Mouse (Mus musculus) heart, embryonic 12.5 days (tissue): ENCODE results near the gene B630019K06Rik. TPM values are rescaled to one million over a fixed set of nuclear protein-coding genes. Genes with fewer than 3 reads are reported as not detected.
"Not testable (repeated sequence)": the region's sequence is repeated elsewhere in the genome, so short reads cannot be mapped to it uniquely, and the experiment has no call there.

Experiments
- ATAC-seq: fragments of 200-750 bp; cut with Nextera tagmentation; 2 replicates; pipeline ENCODE4 v1.8.0; 2017; ENCODE audit warnings: moderate TSS enrichment, moderate library complexity; ENCODE audit not compliant: insufficient number of reproducible peaks, low FRiP score
- H3K27ac ChIP-seq: fragments of 300-500 bp; sonication (generic); 2 replicates; pipeline ENCODE4 v1.5.1; 2016; ENCODE audit warnings: mild to moderate bottlenecking, moderate library complexity; ENCODE audit not compliant: poor library complexity, severe bottlenecking
- H3K27me3 ChIP-seq: fragments of 300-500 bp; sonication (generic); replicated peaks from 2 replicates; pipeline ENCODE4 v1.6.1; 2016; ENCODE audit warnings: mild to moderate bottlenecking, moderate library complexity
- H3K36me3 ChIP-seq: fragments of 300-500 bp; sonication (generic); 2 replicates; pipeline ENCODE4 v1.6.1; 2016; ENCODE audit warnings: mild to moderate bottlenecking, moderate library complexity
- H3K4me1 ChIP-seq: fragments of 300-500 bp; sonication (generic); replicated peaks from 2 replicates; pipeline ENCODE4 v1.6.1; 2016; ENCODE audit warnings: mild to moderate bottlenecking
- H3K4me2 ChIP-seq: fragments of 300-500 bp; sonication (generic); 2 replicates; pipeline ENCODE4 v1.6.1; 2016; ENCODE audit warnings: mild to moderate bottlenecking, moderate library complexity
- H3K4me3 ChIP-seq: fragments of 300-500 bp; sonication (generic); 2 replicates; pipeline ENCODE4 v1.5.1; 2016; ENCODE audit warnings: mild to moderate bottlenecking
- H3K9ac ChIP-seq: fragments of 300-500 bp; sonication (generic); 2 replicates; pipeline ENCODE4 v1.6.1; 2016; ENCODE audit warnings: mild to moderate bottlenecking, moderate library complexity
- H3K9me3 ChIP-seq: fragments of 300-500 bp; sonication (generic); replicated peaks from 2 replicates; pipeline ENCODE4 v1.6.1; 2016; ENCODE audit warnings: mild to moderate bottlenecking, moderate library complexity
- WGBS: fragments of 180-500 bp; shearing (Covaris S2); methylation state at CpG from one replicate; pipeline ENCODE4 v1.1.7; 2016; 5-methylcytosine and 5-hydroxymethylcytosine counted together
- polyA plus RNA-seq: library from polyadenylated mRNA; unstranded; fragments of >200 nt; fragmentation: Nextera tagmentation; extraction: Ambion mirVana; gene quantifications from 2 replicates; pipeline ENCODE4 v1.2.1, GENCODE M21; 2016

The B630019K06Rik gene
- polyA plus RNA-seq = 3.1 TPM in 2 replicates

- peak; percentile 86 for ATAC-seq
- H3K9me3 ChIP-seq = peaks cover 14% of the 10 kb centered on the region
- H3K27me3 ChIP-seq = no peaks in the 10 kb centered on the region
- H3K4me2 ChIP-seq = peak within 1 kb of the TSS; percentile 84
- H3K4me3 ChIP-seq = peak within 1 kb of the TSS; percentile 64
- no peaks in the 10 kb centered on the region for H3K4me1 ChIP-seq
- H3K9ac ChIP-seq = peak within 1 kb of the TSS; percentile 78
- peak within 1 kb of the TSS; percentile 73 for H3K27ac ChIP-seq
- peaks cover 7% of the 10 kb centered on the region; the same call in 1 of the 2 replicates for H3K36me3 ChIP-seq
- WGBS = 17% methylated on average over 75 of the region's 95 CpGs
Observed at GRCm38 (mm10) chrX:8892343-8893155, at the start of gene B630019K06Rik. TSS of gene B630019K06Rik (plus strand) at chrX:8892382.

- no peak within 1 kb of the TSS for H3K4me2 ChIP-seq
- no peaks in the 10 kb centered on the region for H3K36me3 ChIP-seq
- no peaks in the 10 kb centered on the region for H3K4me1 ChIP-seq
- no peak within 1 kb of the TSS for H3K9ac ChIP-seq
- ATAC-seq = no peak
- H3K27ac ChIP-seq = no peak within 1 kb of the TSS
- H3K4me3 ChIP-seq = no peak within 1 kb of the TSS
- no peaks in the 10 kb centered on the region for H3K27me3 ChIP-seq
- WGBS = 46% methylated on average over 1 of the region's 1 CpGs
- H3K9me3 ChIP-seq = no peaks in the 10 kb centered on the region
Observed at GRCm38 (mm10) chrX:8843694-8844093, 48.5 kb upstream of the B630019K06Rik start, which contains the start of gene Gm6592. TSS of gene Gm6592 (plus strand) at chrX:8843994.

GRCm38 (mm10) chrX:8852486-8852885, 39.7 kb upstream of the B630019K06Rik start:
- no peak for ATAC-seq
- WGBS = 82% methylated on average over 10 of the region's 10 CpGs
- H3K4me2 ChIP-seq = no peak overlapping the region
- no peak overlapping the region for H3K9ac ChIP-seq
- H3K9me3 ChIP-seq = no peaks in the 10 kb centered on the region
- no peaks in the 10 kb centered on the region for H3K36me3 ChIP-seq
- no peaks in the 10 kb centered on the region for H3K27me3 ChIP-seq
- H3K27ac ChIP-seq = no peak overlapping the region
- H3K4me3 ChIP-seq = no peak overlapping the region
- no peaks in the 10 kb centered on the region for H3K4me1 ChIP-seq

- H3K9ac ChIP-seq, H3K9me3 ChIP-seq, H3K4me2 ChIP-seq, ATAC-seq, H3K36me3 ChIP-seq, H3K4me1 ChIP-seq, H3K4me3 ChIP-seq, H3K27ac ChIP-seq, H3K27me3 ChIP-seq: not testable (repeated sequence)
- 7% methylated on average over 3 of the region's 3 CpGs for WGBS
Observed at GRCm38 (mm10) chrX:8864331-8864730, 27.9 kb upstream of the B630019K06Rik start.

- 76% methylated on average over 3 of the region's 4 CpGs for WGBS
- not testable (repeated sequence) for H3K27me3 ChIP-seq, H3K9me3 ChIP-seq, H3K9ac ChIP-seq, H3K27ac ChIP-seq, H3K4me1 ChIP-seq, H3K4me2 ChIP-seq, ATAC-seq, H3K4me3 ChIP-seq, H3K36me3 ChIP-seq
Observed at GRCm38 (mm10) chrX:8873953-8874352, 18.2 kb upstream of the B630019K06Rik start, which contains the start of gene Gm5751. TSS of gene Gm5751 (plus strand) at chrX:8874253.

- Histone ChIP-seq H3K4me2 (no peak overlapping the region), H3K9me3 (no peaks in the 10 kb centered on the region), H3K4me3 (no peak overlapping the region), H3K9ac (no peak overlapping the region), H3K27ac (no peak overlapping the region), H3K27me3 (no peaks in the 10 kb centered on the region), H3K36me3 (peaks cover 8% of the 10 kb centered on the region; the same call in 1 of the 2 replicates), H3K4me1 (no peaks in the 10 kb centered on the region)
- 56% methylated on average over 4 of the region's 4 CpGs for WGBS
- ATAC-seq = no peak
Observed at GRCm38 (mm10) chrX:8884336-8884735, 7.8 kb upstream of the B630019K06Rik start.

- peaks cover 8% of the 10 kb centered on the region; the same call in 1 of the 2 replicates for H3K36me3 ChIP-seq
- 46% methylated on average over 3 of the region's 9 CpGs for WGBS
- ATAC-seq = no peak
- peaks cover 14% of the 10 kb centered on the region for H3K9me3 ChIP-seq
- no peak overlapping the region; the same call in 1 of the 2 replicates for H3K27ac ChIP-seq
- peak overlapping the region; percentile 64 for H3K4me3 ChIP-seq
- H3K4me1 ChIP-seq = no peaks in the 10 kb centered on the region
- peak overlapping the region; percentile 78 for H3K9ac ChIP-seq
- H3K4me2 ChIP-seq = peak overlapping the region; percentile 84
- H3K27me3 ChIP-seq = no peaks in the 10 kb centered on the region
Observed at GRCm38 (mm10) chrX:8891975-8892342, 223 bp upstream of the B630019K06Rik start.

- peak overlapping the region; percentile 78 for H3K9ac ChIP-seq
- peak overlapping the region; percentile 64 for H3K4me3 ChIP-seq
- ATAC-seq = peak; percentile 59; the same call in 1 of the 2 replicates
- no peaks in the 10 kb centered on the region for H3K4me1 ChIP-seq
- H3K9me3 ChIP-seq = peaks cover 14% of the 10 kb centered on the region
- H3K27me3 ChIP-seq = no peaks in the 10 kb centered on the region
- 18% methylated on average over 35 of the region's 42 CpGs for WGBS
- peak overlapping the region; percentile 73 for H3K27ac ChIP-seq
- peaks cover under 1% of the 10 kb centered on the region; the same call in 1 of the 2 replicates for H3K36me3 ChIP-seq
- H3K4me2 ChIP-seq = peak overlapping the region; percentile 84
Observed at GRCm38 (mm10) chrX:8893182-8893651, 1.0 kb downstream of the B630019K06Rik start.

- Histone ChIP-seq H3K4me3 (no peak overlapping the region), H3K36me3 (no peaks in the 10 kb centered on the region), H3K4me1 (0 out of 2 replicates have a peak, but pooled peaks cover 7% of the 10 kb centered on the region), H3K27ac (no peak overlapping the region), H3K4me2 (no peak overlapping the region), H3K27me3 (no peaks in the 10 kb centered on the region), H3K9ac (no peak overlapping the region), H3K9me3 (no peaks in the 10 kb centered on the region)
- no peak for ATAC-seq
- 68% methylated on average over 4 of the region's 4 CpGs for WGBS
Observed at GRCm38 (mm10) chrX:8900823-8901222, 8.6 kb downstream of the B630019K06Rik start.

GRCm38 (mm10) chrX:8901906-8902472, 9.8 kb downstream of the B630019K06Rik start:
- no peaks in the 10 kb centered on the region for H3K9me3 ChIP-seq
- no peaks in the 10 kb centered on the region for H3K27me3 ChIP-seq
- H3K9ac ChIP-seq = no peak overlapping the region
- H3K27ac ChIP-seq = no peak overlapping the region
- ATAC-seq = no peak
- 26% methylated on average over 7 of the region's 7 CpGs for WGBS
- no peak overlapping the region for H3K4me3 ChIP-seq
- 0 out of 2 replicates have a peak, but pooled peaks cover 7% of the 10 kb centered on the region for H3K4me1 ChIP-seq
- H3K4me2 ChIP-seq = no peak overlapping the region; the same call in 1 of the 2 replicates
- no peaks in the 10 kb centered on the region for H3K36me3 ChIP-seq

GRCm38 (mm10) chrX:8921080-8921479, 28.9 kb downstream of the B630019K06Rik start:
- H3K4me1 ChIP-seq = no peaks in the 10 kb centered on the region
- 62% methylated on average over 4 of the region's 4 CpGs for WGBS
- no peak for ATAC-seq

More at GRCm38 (mm10) chrX:8921080-8921479, 28.9 kb downstream of the B630019K06Rik start:
- H3K27me3 ChIP-seq = no peaks in the 10 kb centered on the region
- no peak overlapping the region for H3K27ac ChIP-seq
- no peaks in the 10 kb centered on the region for H3K9me3 ChIP-seq
- no peak overlapping the region for H3K4me2 ChIP-seq
- H3K4me3 ChIP-seq = no peak overlapping the region
- no peaks in the 10 kb centered on the region for H3K36me3 ChIP-seq
- no peak overlapping the region for H3K9ac ChIP-seq
